Mouse (Mus musculus): Measurements from ENCODE around the gene Cdkal1.

The Cdkal1 gene

GRCm38 (mm10) chr13:29855281-29856031, at the start of gene Cdkal1:
Gene Cdkal1, minus strand, starts transcription at chr13:29855674.
- peak; percentile 88 for DNase-seq

DNA sequence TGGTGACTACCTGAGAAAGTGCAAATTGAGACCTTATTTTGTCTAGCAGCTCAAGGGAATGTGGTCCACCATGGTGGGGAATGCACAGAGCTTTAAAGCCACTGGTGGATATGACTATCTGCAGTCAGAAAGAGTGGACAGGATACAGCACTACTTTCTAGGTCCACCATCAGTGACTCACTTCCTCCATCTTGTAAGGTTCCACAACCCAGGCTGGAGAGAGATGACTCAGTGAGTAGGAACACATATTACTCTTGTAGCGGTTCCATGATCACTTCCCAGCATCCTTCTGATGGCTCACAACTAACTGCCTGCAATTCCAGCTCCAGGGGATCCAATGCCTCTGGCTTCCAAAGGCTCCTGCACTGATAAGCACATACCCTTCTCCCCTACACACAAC, 47.9 kb upstream of the Cdkal1 start:
- DNase-seq = no peak

DNA sequence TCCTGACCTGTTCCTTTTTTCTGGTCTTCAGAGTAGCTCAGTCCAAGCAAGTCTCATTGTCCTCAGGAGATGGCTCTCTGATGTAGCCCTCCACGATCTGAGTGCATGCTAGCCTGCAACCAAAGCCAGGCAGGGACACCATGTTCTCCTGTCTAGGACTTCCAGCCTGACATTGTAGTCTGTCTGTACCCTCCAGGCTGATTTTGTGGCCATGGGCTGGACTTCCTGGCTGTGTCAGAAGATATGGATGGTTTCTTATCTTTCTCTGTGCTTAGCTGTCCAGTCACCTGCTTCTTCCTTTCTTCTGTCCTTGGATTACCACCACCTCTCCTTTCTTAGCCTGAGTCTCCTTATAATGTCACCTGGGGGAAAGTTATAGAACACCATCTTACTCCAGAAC, 47.2 kb upstream of the Cdkal1 start:
- DNase-seq = no peak

DNA sequence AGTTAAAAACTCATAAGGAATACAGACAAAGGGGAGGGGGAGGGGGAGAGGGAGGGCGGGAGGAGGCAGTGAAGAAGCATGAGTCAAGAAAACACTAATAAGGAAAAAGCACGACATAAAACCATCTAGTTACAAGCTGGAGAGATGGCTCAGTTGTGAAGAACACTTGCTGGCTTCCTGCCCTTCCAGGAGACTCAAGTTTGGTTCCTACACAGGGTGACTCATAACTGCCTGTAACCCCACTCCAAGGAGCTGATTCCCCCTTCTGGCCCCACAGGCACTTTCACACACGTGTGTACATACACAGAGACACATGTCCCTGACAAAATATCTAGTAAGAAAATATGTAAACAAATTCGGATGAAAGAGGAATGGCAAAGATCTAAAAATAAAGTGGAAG, 46.2 kb upstream of the Cdkal1 start:
- DNase-seq = no peak

DNA sequence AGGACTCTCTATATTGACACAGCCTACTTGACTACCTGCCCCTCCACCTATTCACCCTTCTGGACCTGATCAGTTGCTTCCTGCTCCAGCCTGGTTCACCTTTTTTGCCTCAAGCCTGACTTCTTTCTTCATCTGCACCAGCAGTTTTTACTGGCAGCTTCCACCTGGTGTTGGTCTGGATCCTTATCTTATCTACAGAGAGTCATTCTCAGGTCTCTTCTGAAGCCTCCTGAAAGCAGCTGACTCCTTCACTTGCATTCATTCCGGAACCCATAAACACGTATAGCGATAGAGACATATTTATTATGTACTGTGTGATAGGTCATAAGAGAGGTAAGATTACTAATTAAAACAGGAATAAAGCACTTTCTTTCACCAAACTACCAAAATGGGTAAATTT, 11.3 kb upstream of the Cdkal1 start:
- DNase-seq = no peak

DNA sequence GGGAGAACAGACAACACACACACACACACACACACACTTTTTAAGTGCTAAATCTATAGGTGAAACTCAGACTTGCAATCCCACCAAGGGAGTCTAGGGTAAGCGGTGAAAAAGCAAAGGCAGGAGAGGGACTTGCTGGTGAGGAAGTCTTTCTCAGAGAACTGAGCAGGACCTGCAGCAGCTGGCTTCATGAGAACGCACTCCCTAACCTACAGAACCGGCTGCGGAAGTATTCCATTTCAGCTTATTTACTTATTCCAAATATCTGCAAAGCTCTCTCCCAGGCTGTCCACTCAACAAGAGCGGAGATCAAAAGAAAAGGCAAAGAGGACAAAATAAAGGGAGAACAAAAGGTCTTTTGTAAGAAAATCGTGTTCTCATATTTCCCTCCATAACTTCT, 8.9 kb upstream of the Cdkal1 start:
- no peak for DNase-seq

- DNase-seq = no peak
These were observed 4.6 kb upstream of the Cdkal1 start for GRCm38 (mm10) chr13:29860087-29860486.

DNA sequence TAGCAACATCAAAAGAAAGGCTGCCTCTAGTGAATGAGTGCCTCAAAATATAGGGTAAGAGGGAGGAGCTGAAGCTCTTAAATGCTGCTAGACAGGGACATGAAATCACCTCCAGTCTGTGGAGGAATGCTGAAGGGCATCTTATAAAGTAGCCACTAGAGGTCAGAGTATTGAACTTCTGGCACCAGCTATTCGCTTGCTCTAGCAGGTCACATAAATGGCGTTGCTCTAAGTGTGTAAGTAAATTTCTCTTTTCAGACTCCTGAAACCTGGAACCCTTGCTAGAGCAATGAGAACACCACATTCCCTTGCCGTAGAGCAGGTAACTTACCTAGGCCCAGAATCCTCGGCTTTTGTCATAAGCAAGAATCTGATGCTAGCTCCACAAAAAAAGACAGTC, 2.0 kb upstream of the Cdkal1 start:
- peak; percentile 23 to 63 for DNase-seq

GRCm38 (mm10) chr13:29854876-29855275, 598 bp downstream of the Cdkal1 start:
- DNase-seq = no peak

DNA sequence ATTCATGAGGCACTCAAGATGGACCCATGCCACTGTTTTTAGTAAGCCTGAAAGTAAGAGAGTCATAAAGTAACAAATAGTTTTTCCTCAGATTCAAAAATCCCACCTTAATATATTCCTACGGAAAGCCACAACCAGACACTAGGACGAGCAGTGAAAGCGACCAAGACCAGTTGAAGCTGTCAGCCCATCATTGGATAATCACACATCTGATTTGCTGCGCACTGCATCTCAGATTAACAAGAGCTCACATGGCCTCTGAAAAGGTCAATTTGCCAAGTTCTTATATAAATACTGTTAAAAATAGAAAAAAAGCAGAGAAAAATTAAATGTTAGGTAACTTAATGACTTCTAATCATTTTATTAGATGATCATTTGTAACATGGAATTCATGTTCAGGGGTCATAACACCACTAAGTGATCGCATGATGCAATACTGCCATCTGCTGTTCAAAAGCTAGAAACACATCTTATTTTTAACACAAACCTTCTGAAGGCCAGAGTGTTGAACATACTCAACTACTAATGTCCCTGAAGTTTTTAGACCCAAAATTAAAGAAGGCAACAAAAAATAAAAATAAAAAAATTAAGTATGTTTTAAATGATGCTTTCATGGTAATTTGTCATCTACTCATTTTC, 16.9 kb downstream of the Cdkal1 start:
- peak in 1 of 2 experiments; percentile 61 for DNase-seq

- DNase-seq = peak; percentile 76 to 80
These were observed 20.3 kb downstream of the Cdkal1 start for GRCm38 (mm10) chr13:29835170-29835569.

- DNase-seq = no peak
These were observed 21.7 kb downstream of the Cdkal1 start for GRCm38 (mm10) chr13:29833751-29834150.

DNA sequence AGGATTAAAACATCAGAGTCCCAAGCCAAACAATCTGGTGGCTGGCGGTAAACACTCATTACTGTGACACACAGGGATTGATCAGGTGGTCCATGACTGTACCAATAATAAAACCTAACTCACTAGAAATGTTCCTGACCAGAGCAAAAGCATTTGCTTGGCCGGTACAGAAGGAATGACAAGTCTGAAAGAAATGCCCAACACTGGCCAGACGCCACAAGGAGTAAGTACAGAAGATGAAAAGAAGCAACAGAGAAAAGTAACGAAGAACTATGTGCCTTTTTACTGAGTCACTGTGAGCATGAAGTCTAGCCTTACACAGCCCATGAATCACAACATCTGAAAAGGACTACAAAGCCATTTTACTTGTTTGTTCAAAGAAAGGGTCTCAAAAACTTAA, 24.3 kb downstream of the Cdkal1 start:
- DNase-seq = no peak

DNA sequence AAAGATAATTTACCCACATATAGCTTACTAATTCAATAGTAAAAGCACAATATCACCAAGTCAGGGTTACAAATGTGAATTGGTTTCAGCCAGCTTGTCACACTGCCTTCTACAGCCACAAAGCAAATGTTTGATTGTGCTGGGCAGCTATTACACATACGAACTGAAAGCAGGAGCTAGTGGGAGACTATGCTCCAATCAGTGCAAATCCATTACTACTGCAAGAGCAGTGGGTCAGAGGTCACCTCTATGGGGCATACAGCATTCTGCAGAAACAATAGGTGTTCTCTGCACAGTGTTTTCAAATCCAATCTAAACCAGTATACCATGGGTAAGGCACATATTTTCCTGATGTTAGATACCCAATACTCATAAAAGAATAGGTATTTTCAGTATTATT, 27.4 kb downstream of the Cdkal1 start:
- no peak for DNase-seq

GRCm38 (mm10) chr13:29826469-29826868, 29.0 kb downstream of the Cdkal1 start:
- DNase-seq = no peak

- DNase-seq = no peak
These were observed 29.4 kb downstream of the Cdkal1 start for GRCm38 (mm10) chr13:29826041-29826440.

GRCm38 (mm10) chr13:29824797-29825196, 30.7 kb downstream of the Cdkal1 start:
- no peak for DNase-seq

GRCm38 (mm10) chr13:29824326-29824725, 31.1 kb downstream of the Cdkal1 start:
- DNase-seq = no peak

- peak; percentile 73 for DNase-seq
These were observed 31.6 kb downstream of the Cdkal1 start for GRCm38 (mm10) chr13:29823906-29824305.

- DNase-seq = no peak
These were observed 32.0 kb downstream of the Cdkal1 start for GRCm38 (mm10) chr13:29823487-29823886.

DNA sequence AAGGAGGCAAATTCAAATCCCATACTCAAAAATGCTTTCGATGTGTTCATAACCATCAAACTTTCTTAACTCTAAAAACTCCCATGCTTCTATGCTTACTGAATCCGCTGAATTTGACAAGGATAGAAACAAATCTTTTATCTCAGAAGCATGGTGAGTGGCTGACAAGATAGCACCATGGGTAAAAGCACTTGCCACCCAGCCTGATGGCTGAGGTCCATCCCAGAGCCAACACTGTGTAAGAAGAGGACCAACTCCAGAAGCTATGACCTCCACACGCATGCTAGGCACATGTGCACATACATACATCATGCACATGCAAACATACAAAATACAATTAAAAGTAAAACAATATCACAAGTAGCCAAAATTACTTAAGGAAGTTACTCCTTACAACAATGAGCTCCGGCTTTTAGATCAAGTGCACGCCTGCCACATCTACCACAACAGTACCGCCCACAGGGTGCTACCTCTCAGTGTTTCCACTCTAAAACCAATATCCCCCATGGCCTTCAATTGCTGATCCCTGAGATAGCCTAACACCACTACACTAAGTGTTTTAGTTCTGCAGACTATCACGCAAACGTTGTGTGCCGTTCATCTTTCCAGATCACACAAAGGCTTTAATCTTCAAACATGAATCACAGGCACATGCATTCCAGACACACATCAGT, 35.4 kb downstream of the Cdkal1 start:
- no peak for DNase-seq

DNA sequence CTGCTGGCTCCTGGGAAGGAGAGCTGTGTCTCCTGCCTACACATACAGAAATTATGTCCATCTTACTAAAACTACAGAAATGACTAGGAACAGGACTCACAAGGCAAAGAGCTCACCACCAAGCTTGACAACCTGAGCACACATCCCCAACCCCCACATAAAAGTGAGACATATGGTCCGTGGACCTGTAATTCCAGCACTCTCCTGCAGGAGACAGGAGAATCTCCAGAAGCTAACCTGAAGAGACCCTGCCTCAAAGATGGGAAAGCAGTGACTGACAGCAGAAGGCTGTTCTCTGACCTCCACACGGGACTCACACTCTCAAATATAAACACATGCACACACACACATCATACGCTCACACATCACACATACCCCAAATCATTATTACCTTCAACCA, 36.3 kb downstream of the Cdkal1 start:
- DNase-seq = no peak

DNA sequence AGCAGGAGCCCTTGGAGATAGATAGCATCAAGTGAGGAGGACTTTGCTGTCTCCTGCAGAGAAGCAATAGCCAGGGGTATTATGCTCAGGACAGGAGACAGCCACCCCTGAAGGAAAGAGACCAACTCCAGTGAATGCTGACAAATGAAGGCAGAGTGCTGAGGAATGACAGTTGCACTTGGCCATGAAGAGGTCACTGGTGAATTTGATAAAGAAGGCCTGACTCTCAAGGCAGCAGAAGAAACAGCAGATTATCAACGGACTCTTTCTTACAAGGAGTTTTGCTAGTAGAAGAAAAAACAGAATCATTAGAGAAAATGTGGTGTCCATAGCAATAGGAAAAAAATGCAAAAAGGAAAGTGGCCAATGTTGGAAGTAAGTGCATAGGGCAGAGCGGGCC, 37.2 kb downstream of the Cdkal1 start:
- no peak for DNase-seq

GRCm38 (mm10) chr13:29810780-29811179, 44.7 kb downstream of the Cdkal1 start:
- DNase-seq = no peak
